Mouse (Mus musculus) heart, postnatal 25 days (tissue): ENCODE data around the gene Gm3127. TPM values are rescaled to one million over a fixed set of nuclear protein-coding genes. Genes with fewer than 3 reads are reported as not detected.
"Not testable (repeated sequence)": the region's sequence is repeated elsewhere in the genome, so short reads cannot be mapped to it uniquely, and the experiment has no call there.

Source experiments
- DNase-seq: peaks from one replicate; pipeline ENCODE4 v3.0.0; 2022; ENCODE audit warnings: low spot score
- intact Hi-C: fragments of 180-260 bp; cut with DNase I; formaldehyde crosslinking; loops from one replicate; pipeline ENCODE4 v1.15.1; 2025
- total RNA-seq, 2 experiments: library from RNA; stranded (reverse); gene quantifications; 2 replicates each; pipeline ENCODE4 v1.2.3; 2021

Gene Gm3127
- total RNA-seq: not detected

- DNase-seq, intact Hi-C loops: not testable (repeated sequence)
These were observed at the start of gene Gm3127 for GRCm38 (mm10) chr14:4164730-4165129. Gm3127 (plus strand) TSS chr14:4165030.

GRCm38 (mm10) chr14:4141646-4142045 is 23.2 kb upstream of the Gm3127 start:
- intact Hi-C loops, DNase-seq: not testable (repeated sequence)

GRCm38 (mm10) chr14:4182030-4182429 is 17.2 kb downstream of the Gm3127 start:
- intact Hi-C loops, DNase-seq: not testable (repeated sequence)

- intact Hi-C loops: not testable (repeated sequence)
- peak; percentile 1 for DNase-seq
These were observed 17.8 kb downstream of the Gm3127 start, which contains the start of gene Gm2974 for GRCm38 (mm10) chr14:4182491-4183210. Gm2974 (plus strand) TSS chr14:4182576.

- DNase-seq, intact Hi-C loops: not testable (repeated sequence)
These were observed 18.5 kb downstream of the Gm3127 start for GRCm38 (mm10) chr14:4183375-4183774.

Other genes starting within 250 kb of the Gm3127 start
- not detected for gene Gm3029, start 233.3 kb upstream of the Gm3127 start, total RNA-seq
- not detected for gene Gm3095, start 201.5 kb upstream of the Gm3127 start, total RNA-seq
- under 1 TPM in 1 of 2 experiments, not detected in 1; 0.20 TPM for gene Gm3099, start 166.6 kb upstream of the Gm3127 start, total RNA-seq
- gene Gm5796, start 141.1 kb upstream of the Gm3127 start, total RNA-seq: under 1 TPM; 0.59 to 0.81 TPM
- gene Gm3115, start 80.9 kb upstream of the Gm3127 start, total RNA-seq: under 1 TPM; 0.13 to 0.17 TPM
- 1 to 10 TPM in 1 of 2 experiments, under 1 TPM in 1; 0.64 to 1.0 TPM for gene Gm8108, start 54.5 kb upstream of the Gm3127 start, total RNA-seq
- not detected for gene Gm2974, start 17.5 kb downstream of the Gm3127 start, total RNA-seq
- gene Gm3138, start 84.6 kb downstream of the Gm3127 start, total RNA-seq: not detected
- gene Gm3149, start 152.3 kb downstream of the Gm3127 start, total RNA-seq: not detected
- not detected for gene 2610042L04Rik, start 169.7 kb downstream of the Gm3127 start, total RNA-seq
- gene Gm3159, start 232.5 kb downstream of the Gm3127 start, total RNA-seq: not detected